Mouse (Mus musculus): ENCODE data around the gene Rab40c.

The Rab40c gene

DNA sequence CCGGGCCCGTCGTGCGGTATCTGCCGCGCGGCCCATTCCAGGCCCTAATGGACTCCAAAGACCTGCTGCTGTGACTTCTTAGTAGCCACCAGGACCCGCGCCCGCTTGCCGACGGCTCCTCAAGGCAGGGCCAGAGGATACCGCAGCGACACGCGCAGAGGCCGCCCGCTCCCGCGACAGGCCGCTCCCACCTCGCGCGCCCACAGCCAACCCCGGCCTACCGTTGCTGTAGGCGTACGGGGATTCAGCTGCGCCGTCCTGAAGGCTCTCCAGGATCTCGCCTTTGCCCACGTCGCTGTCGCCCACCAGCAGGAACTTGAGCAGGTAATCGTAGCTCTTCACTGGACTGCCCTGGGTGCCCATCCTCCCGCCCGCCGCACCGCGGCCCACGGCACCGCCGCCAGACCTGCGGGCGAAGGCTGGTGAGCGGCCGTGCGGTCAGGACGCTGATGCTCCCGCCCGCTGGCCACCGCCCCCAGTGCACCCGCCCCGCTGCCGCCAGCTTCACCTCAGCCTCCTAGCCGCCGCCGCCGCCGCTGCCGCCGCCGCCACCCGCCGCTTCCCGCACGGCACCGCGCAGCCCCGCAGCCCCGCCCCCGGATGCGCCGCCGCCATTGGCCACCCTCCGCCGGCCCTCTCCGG, at the start of gene Rab40c:
Gene Rab40c (minus strand): TSS at position 584 of the 642 bp plus-strand sequence.
- peak; percentile 59 for DNase-seq (ENCODE audit: low spot score)

DNA sequence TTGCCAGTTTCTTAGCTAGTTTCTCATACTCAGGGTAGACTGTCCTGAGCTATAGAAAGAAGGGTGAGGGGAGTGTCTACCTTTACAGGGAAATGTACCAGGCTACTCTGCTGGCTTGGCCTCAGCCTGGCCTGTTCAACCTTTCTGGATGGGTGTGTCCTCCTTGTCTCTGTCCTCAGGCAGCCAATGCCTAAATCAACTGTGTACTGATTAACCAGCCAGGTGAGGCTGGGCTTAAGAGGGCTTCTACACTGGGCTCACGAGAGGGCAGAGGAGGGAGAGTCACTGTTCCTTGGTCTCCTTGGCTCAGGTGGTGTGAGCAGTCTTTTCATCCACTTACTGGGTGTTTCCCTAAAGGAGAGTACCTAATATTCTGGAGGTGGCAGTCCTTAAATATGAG, 48.6 kb upstream of the Rab40c start:
- no peak for DNase-seq (ENCODE audit: low spot score)

GRCm38 (mm10) chr17:25967652-25968051, 48.1 kb upstream of the Rab40c start:
- no peak for DNase-seq (ENCODE audit: low spot score)

DNA sequence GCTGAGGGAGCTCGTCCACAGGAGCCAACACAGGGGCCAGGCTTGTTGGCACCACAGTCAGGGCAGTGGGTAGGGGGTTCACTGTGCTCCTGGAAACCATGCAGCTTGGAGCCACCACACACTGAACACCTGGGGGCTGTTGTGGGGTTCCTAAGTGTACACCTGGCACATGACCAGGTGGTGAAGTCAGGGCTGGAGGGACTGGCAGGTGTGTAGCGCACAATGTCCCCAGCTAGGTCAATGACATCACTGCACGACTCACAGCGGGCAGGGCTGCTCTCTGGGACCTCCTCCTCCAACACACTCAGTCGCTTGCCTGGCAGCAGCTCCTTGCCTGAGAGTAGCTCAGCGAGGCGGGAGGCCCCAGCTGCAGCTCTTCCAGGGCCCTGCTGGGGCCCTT, 44.7 kb upstream of the Rab40c start:
- DNase-seq (ENCODE audit: low spot score): no peak

DNA sequence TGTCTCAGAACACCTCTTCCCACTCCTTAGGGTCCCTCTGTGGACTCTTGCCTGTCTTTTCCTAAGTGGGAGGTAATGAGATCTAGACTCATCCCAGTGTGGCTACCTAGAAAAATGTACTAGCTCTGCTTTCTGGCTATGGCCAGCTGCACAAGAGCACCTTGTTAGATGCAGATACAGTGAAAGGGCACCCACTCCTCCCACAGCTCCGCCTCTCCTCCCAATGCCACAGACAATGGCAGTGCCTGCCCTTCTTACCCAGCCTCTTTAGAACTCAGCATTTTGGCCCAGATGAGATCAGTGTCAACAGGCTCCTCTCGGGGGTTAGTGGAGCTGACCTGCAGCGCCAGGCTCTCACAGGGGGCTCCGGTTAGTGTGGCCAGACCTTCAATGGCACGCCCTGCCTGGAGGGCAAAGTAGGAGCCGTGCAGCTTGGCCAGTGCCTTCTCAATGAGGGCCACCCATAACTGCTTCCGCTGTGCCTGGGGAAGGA, 42.9 kb upstream of the Rab40c start:
- no peak for DNase-seq (ENCODE audit: low spot score)

- no peak for DNase-seq (ENCODE audit: low spot score)
Observed at GRCm38 (mm10) chr17:25961566-25961965, 42.0 kb upstream of the Rab40c start.

DNA sequence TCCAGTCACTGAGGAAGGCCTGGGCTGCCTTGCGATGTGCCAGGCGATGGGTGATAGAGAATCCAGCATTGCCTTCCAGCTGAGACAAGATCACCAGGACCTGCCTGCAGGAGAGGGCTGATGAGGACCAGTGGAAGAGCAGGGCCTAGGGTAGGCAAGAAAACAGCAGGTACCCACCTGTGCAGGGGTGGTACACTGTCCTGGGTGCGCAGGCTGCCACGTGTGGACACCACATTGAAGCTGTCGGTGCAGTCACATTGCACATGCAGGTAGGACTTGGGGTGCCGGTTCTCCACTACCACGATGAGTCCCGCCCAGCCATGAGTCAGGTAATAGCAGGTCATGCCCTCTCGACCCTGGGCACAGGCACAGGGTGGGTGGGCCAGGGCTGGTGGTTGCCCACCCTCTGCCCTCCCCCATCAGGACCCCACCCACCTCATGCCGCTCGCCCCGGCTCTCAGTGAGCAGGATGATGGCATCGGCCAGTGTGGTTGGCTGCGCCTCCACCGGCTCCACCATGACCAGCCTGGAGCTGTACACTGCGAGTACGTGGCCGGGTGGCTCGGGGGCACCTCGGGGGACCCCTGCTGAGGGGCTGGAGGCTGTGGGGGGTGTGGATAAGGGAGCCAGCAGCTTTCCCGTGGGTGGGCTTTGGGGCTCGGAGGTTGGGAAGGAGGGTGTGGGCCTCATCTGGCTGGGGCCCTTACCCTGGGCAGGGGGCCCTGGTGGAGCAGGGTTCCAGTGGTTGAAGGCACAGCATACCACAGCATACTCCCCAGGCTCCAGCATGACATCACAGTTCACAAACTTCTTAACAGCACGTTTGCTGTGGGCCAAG, 40.3 kb upstream of the Rab40c start:
- no peak for DNase-seq (ENCODE audit: low spot score)

DNA sequence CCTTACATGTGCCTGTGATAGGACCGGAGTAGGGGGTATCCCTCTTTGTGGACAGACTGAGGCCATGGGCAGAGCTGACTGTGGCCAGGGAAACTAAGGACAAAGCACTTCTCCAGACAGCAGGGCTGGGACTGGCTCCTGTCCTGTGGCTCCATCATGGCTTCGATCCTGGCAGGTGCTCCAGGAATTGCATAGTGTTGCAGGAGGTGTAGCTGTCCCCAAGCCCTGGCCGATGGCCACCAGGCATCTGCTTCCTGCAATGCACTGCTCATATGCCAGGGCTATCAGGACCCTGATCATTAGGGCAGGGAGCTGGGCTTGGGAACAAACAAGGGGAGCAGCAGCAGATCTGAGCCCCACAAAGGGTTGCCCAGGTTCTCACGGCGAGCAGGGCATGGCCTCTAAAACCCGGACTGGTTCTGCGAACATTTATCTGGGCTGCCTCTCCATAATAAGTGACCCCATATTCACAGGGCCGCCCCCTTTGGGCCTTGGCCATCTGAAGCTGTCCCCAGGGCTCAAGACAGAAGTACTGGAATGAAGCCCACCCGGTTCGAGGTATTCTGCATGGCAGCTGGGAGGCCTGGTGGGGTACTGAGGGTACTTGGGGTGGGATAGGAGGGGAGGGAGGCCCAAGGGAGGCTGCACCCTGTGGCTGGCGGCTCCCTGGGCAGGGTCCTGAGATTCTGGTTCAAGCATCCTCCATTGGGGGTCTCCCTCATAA, 39.4 kb upstream of the Rab40c start:
- DNase-seq (ENCODE audit: low spot score): no peak

DNA sequence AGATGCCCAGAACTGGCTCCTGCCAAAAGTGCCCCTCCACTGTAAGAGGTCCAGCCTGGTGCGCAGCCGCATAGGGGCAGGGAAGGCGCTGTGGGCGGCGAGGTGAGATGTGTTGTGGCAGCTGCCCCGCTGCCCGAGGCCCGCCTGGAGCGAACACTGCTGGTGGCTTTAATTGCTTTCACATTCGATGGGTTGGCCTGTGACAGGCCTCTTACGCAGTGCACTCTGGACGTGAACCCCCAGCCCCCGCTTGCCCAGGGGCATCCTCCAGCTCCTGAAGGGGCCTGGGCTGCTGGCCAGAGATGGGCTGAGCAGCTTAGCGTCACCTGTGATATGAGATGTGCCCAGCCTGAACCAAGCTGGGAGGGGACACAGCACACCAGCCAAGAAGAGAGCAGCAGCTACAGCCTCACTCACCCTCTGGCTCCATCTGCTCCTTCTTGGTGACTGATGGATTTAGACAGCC, 38.1 kb upstream of the Rab40c start:
- DNase-seq (ENCODE audit: low spot score): no peak

- DNase-seq (ENCODE audit: low spot score): no peak
Observed at GRCm38 (mm10) chr17:25956631-25957030, 37.1 kb upstream of the Rab40c start.

DNA sequence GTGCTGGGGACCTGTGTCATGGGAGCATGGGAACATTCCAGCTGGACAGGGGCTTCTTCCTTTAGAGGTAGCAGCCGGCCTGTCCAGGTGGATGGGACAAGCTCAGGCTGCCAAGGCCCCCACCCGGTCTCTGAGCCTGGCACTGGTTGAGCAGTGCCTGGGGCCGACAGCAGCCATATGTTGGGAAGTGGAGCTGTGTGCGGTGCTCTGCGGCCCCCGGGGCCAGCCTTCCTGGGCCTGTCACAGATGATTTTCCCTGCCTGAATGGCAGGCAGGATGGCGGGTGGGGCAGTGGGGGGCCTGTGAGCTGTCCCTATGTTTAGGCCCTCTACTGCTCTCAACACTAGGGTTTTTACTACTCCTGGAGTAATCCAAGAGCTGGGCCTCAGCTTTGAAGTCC, 36.7 kb upstream of the Rab40c start:
- DNase-seq (ENCODE audit: low spot score): no peak

DNA sequence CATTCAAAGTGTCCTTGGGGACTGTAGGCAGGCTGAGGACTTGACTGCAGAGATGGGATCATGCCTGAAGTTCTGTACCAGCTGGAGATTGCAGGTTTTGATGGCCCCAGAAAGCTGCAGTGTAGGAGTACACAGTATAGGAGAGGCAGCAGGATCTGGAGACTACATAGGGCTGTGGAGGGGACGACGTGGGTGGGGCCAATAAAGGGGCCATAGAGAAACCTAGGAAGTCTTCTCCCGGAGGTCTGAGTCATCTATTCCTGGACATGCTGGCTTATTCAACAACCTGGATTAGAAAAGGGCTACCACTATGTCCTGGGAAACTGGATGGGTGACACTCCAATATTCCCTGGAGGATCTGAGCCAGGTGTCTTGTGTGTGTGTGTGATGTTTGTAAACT, 36.2 kb upstream of the Rab40c start:
- no peak for DNase-seq (ENCODE audit: low spot score)

DNA sequence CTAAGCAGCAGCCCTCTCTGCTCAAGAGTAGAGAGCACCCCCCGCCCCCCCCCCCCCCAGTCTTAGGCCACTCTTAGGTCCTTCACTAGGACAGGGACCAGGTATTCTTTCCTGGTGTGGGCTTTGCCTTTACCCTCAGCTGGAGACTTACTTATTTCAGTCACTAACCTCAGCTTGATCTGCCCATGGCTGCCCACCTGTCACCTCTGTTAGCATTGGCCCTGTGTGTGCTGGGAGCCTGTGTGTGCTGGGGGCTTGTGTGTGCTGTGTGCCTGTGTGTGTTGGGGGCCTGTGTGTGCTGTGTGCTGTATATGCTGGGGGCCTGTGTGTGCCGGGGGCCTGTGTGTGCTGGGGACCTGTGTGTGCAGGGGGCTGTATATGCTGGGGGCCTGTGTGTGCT, 35.1 kb upstream of the Rab40c start:
- no peak for DNase-seq (ENCODE audit: low spot score)

DNA sequence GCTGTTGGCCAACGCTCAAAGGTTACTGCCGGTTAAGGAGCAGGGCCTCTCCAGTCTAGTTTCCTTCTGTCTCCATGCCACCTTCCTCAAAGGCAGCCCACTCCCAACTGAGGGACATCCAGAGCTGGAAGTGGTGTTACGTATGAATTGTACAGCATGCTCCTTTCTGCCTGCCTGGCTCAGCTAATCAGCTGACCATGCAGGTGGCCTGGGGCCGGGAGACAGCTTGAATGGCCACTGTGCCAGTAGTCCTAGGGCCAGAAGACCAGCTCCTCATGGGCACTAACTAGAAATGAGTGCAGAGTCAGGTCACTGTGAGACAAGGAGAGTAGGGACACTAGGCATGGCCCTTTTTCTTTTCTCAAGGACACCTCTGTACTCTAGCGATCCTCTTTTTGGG, 33.6 kb upstream of the Rab40c start:
- DNase-seq (ENCODE audit: low spot score): no peak

GRCm38 (mm10) chr17:25951803-25952623, 32.5 kb upstream of the Rab40c start, which contains the start of gene A930017K11Rik:
A930017K11Rik (minus strand) TSS chr17:25952565.
- DNase-seq (ENCODE audit: low spot score): peak; percentile 32

DNA sequence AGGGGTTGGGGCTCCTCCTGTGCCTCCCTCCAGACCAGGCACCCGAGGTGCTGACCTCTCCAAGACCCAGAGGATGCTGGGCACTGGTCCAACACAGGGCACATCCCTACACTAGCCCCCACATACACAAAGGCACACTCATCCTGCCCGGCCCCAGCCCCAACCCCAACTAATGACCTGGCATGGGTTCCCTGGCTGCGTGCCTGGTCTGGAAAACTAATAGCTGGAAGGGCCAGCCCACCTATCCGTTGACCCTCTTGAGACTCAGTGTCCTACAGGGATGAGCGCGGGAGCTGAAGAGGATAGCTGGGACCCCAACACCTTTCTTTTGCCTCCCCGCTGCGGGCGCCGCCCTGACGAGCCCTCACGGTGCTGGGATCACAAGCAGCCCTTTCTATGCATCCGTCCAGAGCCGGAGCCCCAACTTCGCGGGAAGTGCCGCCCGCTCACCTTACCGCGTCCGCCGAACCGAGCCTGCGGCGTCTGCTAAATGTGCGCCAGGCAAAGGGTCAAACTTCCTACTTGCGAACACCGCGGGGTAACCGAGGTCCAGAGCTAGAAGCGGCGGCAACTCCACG, 31.8 kb upstream of the Rab40c start:
- peak; percentile 17 for DNase-seq (ENCODE audit: low spot score)

DNA sequence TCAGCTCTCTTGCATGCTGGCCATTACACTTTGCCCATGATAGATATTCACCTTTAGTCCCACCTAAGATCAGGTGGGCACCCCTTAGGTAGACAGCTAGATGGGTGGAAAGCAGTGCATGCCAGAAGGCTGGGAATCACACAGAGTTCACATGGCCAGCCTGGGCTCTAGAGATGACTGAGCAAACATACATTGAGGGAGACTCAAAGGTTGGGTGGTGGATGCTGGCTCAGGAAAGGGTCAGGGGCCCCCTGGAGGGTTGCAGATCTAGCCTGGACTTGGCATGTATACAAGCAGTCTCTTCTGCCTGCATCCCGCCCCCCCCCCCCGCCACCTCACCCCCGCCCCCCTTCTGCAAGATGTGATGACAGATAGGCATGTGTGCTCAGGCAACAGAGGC, 31.2 kb upstream of the Rab40c start:
- no peak for DNase-seq (ENCODE audit: low spot score)

- no peak for DNase-seq (ENCODE audit: low spot score)
Observed at GRCm38 (mm10) chr17:25949981-25950380, 30.5 kb upstream of the Rab40c start.

DNA sequence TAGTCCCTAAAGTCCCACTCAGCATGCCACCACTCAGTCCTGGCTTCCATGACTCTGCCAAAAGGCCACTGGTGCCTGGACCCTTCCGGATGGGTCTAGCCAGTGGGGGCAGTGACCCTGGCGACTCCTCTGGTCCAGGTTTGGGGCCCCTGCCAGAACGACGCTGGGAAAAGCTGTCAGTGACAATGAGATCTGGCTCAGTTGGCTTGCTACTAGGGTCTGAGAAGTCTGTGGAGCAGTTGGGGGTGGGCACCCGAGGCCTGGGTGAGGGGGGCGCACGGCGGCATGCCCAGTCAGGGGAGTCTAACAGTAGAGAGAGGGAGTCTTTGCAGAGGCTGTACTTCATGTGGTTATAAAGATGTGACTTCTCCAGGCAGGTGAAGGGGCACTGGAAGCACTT, 28.5 kb upstream of the Rab40c start:
- DNase-seq (ENCODE audit: low spot score): no peak

DNA sequence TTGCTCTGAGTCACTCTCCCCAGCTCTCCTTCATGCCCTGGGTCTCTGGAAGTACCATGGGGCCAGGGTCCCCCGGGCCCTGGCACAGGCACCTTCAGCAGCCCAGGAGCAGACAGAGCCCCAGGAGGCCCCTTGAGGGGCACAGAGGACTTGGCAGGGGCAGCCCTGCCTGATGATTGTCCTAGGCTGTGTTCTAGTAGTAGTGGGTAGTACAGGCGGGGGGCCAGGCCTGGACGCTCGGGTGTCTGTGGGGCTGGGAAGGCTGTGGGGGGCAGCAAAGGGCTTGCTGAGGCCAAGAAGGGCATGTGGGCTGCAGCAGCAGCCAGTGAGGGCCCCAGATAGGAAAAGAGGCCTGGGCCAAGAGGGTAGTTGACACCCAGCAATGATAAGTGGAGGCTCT, 28.0 kb upstream of the Rab40c start:
- no peak for DNase-seq (ENCODE audit: low spot score)

DNA sequence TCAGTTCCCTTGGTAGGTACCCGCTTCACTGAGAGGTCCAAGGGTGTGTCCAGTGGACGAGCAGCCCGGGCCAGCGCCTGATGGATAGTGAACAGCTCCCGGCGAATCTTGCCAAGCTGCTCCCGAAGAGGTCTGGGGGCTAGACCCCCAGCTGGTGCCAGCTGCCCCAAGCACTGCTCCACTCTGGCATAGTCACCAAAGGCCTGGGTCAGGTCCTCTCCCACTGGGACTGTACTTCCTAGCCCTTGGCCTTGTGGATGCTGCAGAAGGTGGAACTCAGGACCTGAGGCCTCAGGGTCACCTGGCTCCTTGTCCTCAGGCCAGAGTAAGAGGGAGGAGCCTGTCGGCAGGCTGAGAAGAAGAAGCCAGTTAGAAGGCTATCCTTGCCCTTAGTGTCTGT, 27.4 kb upstream of the Rab40c start:
- DNase-seq (ENCODE audit: low spot score): no peak

All from MN1 (cell line).